Mouse (Mus musculus): ENCODE measurements at regions not wholly inside any gene's neighbourhood (a gene's known extent, or its start where the extent isn't known, plus 50 kb on each side); places are given as distances from the start of the nearest gene placed in this dataset.

- peak; percentile 19 to 45 for DNase-seq (ENCODE audit: low spot score in 2 of 2)
- H3K4me3 ChIP-seq = no peak overlapping the region
- no peak overlapping the region for H3K27ac ChIP-seq
- TF ChIP-seq CTCF (conservative IDR thresholded peaks at IDR 0.05) = no peak
Observed at GRCm38 (mm10) chr9:105582944-105583343, 55.8 kb upstream of the Atp2c1 start.

- Histone ChIP-seq H3K4me3 (no peak overlapping the region), H3K27ac (no peak overlapping the region)
- no peak for DNase-seq (ENCODE audit: low spot score in 2 of 2)
- TF ChIP-seq CTCF (conservative IDR thresholded peaks at IDR 0.05) = no peak
Observed at GRCm38 (mm10) chr9:105579601-105580000, 52.5 kb upstream of the Atp2c1 start.

Measured in layer of hippocampus, adult 2 months (tissue).